Mouse (Mus musculus) lung, postnatal 0 days (tissue): Measurements from ENCODE around the gene Neurog2. TPM values are rescaled to one million over a fixed set of nuclear protein-coding genes. Genes with fewer than 3 reads are reported as not detected.

Experiments used
- ATAC-seq: fragments of 200-750 bp; cut with Nextera tagmentation; 2 replicates; pipeline ENCODE4 v1.8.0; 2017; ENCODE audit warnings: moderate library complexity
- DNase-seq: peaks from one replicate; pipeline ENCODE4 v3.0.0-alpha.2; 2016; ENCODE audit warnings: low spot score
- H3K27ac ChIP-seq: fragments of 300-500 bp; sonication (generic); 2 replicates; pipeline ENCODE4 v1.5.1; 2014; ENCODE audit warnings: antibody characterized with exemption, mild to moderate bottlenecking, low read length, mixed read lengths
- H3K27me3 ChIP-seq: fragments of 300-500 bp; sonication (generic); replicated peaks from 2 replicates; pipeline ENCODE4 v1.6.1; 2014; ENCODE audit warnings: low read length, mixed read lengths; ENCODE audit not compliant: insufficient read depth
- H3K36me3 ChIP-seq: fragments of 300-500 bp; sonication (generic); 2 replicates; pipeline ENCODE4 v1.6.1; 2014; ENCODE audit warnings: low read length, mixed read lengths; ENCODE audit not compliant: insufficient read depth
- H3K4me1 ChIP-seq: fragments of 300-500 bp; sonication (generic); 2 replicates; pipeline ENCODE4 v1.6.1; 2014; ENCODE audit warnings: antibody characterized with exemption, low read depth, low read length, mixed read lengths; ENCODE audit not compliant: insufficient read depth
- H3K4me2 ChIP-seq: fragments of 300-500 bp; sonication (generic); replicated peaks from 2 replicates; pipeline ENCODE4 v1.6.1; 2014; ENCODE audit warnings: low read depth, mild to moderate bottlenecking, low read length, moderate library complexity, mixed read lengths
- H3K4me3 ChIP-seq: fragments of 300-500 bp; sonication (generic); 2 replicates; pipeline ENCODE4 v1.5.1; 2014; ENCODE audit warnings: low read depth, low read length
- H3K9ac ChIP-seq: fragments of 300-500 bp; sonication (generic); replicated peaks from 2 replicates; pipeline ENCODE4 v1.6.1; 2014; ENCODE audit warnings: low read depth, mild to moderate bottlenecking
- H3K9me3 ChIP-seq: fragments of 300-500 bp; sonication (generic); 2 replicates; pipeline ENCODE4 v1.6.1; 2016; ENCODE audit warnings: low read length, mixed read lengths
- CTCF ChIP-seq: IDR thresholded peaks from 2 replicates; pipeline ENCODE4 v1.5.1; 2016; ENCODE audit warnings: antibody characterized with exemption, mild to moderate bottlenecking
- EP300 ChIP-seq: IDR thresholded peaks from 2 replicates; pipeline ENCODE4 v1.6.1; 2016; ENCODE audit warnings: antibody characterized with exemption, mild to moderate bottlenecking, control low read depth
- WGBS: fragments of 180-500 bp; shearing (Covaris S2); extraction: QIAGEN DNeasy Blood & Tissue Kit; methylation state at CpG from one replicate; pipeline ENCODE4 v1.1.7; 2014; 5-methylcytosine and 5-hydroxymethylcytosine counted together
- polyA plus RNA-seq: library from polyadenylated mRNA; unstranded; fragments of >200 nt; fragmentation: Nextera tagmentation; extraction: Ambion mirVana; gene quantifications from 2 replicates; pipeline ENCODE4 v1.2.1, GENCODE M21; 2015

The Neurog2 gene
- polyA plus RNA-seq, 1 experiment from 2014 or later, result not detected

DNA sequence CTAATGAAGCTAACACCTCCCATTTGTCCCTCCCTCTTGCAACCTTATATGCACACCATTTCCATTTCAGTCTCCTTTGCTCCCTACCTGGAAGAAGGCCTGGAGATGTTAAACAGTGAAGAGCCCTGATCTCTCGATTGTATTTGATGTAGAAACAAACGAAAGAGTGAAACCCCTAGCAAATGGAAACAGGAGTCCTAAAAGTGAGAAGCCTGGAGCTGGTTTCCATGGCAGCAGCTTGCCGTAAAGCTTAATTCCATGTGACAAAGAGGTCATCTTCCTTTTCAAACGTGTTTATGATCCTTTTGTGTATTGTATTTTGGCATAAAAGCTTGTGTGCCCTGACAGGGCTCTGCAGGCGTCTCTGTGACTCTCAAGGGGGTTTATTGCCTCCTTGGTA, 9.3 kb downstream of the Neurog2 start:
- ATAC-seq, result no peak

GRCm38 (mm10) chr3:127646156-127646825, 13.4 kb downstream of the Neurog2 start:
- Histone ChIP-seq H3K27me3 (peaks cover 21% of the 10 kb centered on the region; the same call in 1 of the 2 replicates), H3K4me3 (no peak overlapping the region)

More for the DNA sequence above, 9.3 kb downstream of the Neurog2 start:
- TF ChIP-seq EP300 (no peak), CTCF (no peak)
- no peak overlapping the region for H3K4me2 ChIP-seq
- WGBS, result 11% methylated on average over 5 of the region's 5 CpGs
- H3K9ac ChIP-seq, result no peak overlapping the region
- H3K27ac ChIP-seq, result no peak overlapping the region
- H3K4me3 ChIP-seq, result no peak overlapping the region
- peaks cover 53% of the 10 kb centered on the region for H3K27me3 ChIP-seq
- no peaks in the 10 kb centered on the region for H3K36me3 ChIP-seq
- no peaks in the 10 kb centered on the region for H3K4me1 ChIP-seq
- no peaks in the 10 kb centered on the region for H3K9me3 ChIP-seq
- DNase-seq, result no peak

GRCm38 (mm10) chr3:127651742-127652653, 19.1 kb downstream of the Neurog2 start:
- ATAC-seq (no peak), DNase-seq (no peak)
- 54% methylated on average over 7 of the region's 7 CpGs for WGBS
- H3K27ac ChIP-seq, result no peak overlapping the region
- no peaks in the 10 kb centered on the region for H3K27me3 ChIP-seq
- H3K4me2 ChIP-seq, result no peak overlapping the region
- TF ChIP-seq CTCF, result no peak
- TF ChIP-seq EP300, result no peak
- H3K4me3 ChIP-seq, result no peak overlapping the region
- H3K4me1 ChIP-seq, result no peaks in the 10 kb centered on the region
- H3K9ac ChIP-seq, result no peak overlapping the region
- no peaks in the 10 kb centered on the region for H3K36me3 ChIP-seq
- no peaks in the 10 kb centered on the region for H3K9me3 ChIP-seq

More at GRCm38 (mm10) chr3:127646156-127646825, 13.4 kb downstream of the Neurog2 start:
- Histone ChIP-seq H3K9me3 (no peaks in the 10 kb centered on the region), H3K9ac (no peak overlapping the region), H3K4me2 (no peak overlapping the region), H3K27ac (no peak overlapping the region), H3K4me1 (no peaks in the 10 kb centered on the region), H3K36me3 (no peaks in the 10 kb centered on the region)
- no peak for DNase-seq
- 41% methylated on average over 18 of the region's 18 CpGs for WGBS
- no peak for ATAC-seq
- no peak for TF ChIP-seq CTCF
- no peak for TF ChIP-seq EP300

GRCm38 (mm10) chr3:127660712-127661111, 27.8 kb downstream of the Neurog2 start:
- Histone ChIP-seq H3K27ac (no peak overlapping the region), H3K4me1 (no peaks in the 10 kb centered on the region), H3K4me2 (no peak overlapping the region), H3K27me3 (no peaks in the 10 kb centered on the region), H3K9me3 (no peaks in the 10 kb centered on the region), H3K9ac (no peak overlapping the region), H3K36me3 (no peaks in the 10 kb centered on the region), H3K4me3 (no peak overlapping the region)
- DNase-seq (no peak), ATAC-seq (no peak)
- 78% methylated on average over 7 of the region's 7 CpGs for WGBS
- no peak for TF ChIP-seq EP300
- TF ChIP-seq CTCF, result no peak

DNA sequence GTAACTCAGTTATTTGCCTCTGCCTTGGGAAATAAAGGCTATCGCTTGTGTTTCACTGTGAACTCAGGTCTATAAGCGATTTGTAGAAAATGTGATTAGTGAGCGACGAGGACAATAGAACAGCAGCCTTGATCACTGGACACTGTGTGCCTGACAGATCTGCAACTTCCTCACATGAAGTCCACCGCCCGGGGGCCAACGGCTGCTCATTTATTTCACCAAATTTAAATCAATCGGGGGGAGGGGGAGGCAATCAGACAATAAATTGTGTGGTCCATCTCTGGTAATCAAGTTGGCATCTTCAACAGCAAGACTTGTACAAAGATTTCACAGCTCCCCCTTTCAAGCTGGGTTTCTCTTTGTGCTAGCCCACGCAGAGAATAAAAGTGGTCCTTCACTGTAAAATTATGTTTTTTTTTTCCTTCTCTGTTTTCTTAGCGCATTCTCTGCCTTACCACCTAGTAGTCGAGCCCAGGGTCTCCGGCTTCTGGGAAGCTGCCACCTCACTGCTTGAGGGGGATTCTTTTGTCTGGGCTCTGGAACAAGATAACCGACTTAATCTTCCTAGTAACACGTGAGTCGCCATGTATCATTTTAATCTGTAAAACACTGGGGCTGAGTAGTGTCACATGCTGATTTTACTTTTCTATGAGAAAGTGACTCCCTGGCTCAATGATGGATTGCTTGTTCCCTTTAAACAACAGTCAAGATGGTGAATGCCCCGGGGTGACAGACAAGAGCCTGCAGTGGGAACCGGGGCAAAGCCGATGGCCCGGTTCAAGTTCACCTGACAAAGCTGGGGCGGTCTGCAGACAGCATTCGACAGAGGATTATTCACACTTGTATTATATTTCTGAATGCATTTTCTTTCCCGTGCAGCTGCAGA, 29.0 kb downstream of the Neurog2 start:
- WGBS, result 55% methylated on average over 22 of the region's 22 CpGs
- TF ChIP-seq EP300, result no peak
- no peak for TF ChIP-seq CTCF
- ATAC-seq, result no peak
- Histone ChIP-seq H3K27ac (no peak overlapping the region), H3K4me1 (no peaks in the 10 kb centered on the region), H3K4me2 (no peak overlapping the region), H3K36me3 (no peaks in the 10 kb centered on the region), H3K27me3 (no peaks in the 10 kb centered on the region), H3K9ac (no peak overlapping the region), H3K9me3 (no peaks in the 10 kb centered on the region), H3K4me3 (no peak overlapping the region)
- DNase-seq, result no peak

GRCm38 (mm10) chr3:127679703-127680102, 46.8 kb downstream of the Neurog2 start:
- no peaks in the 10 kb centered on the region for H3K4me1 ChIP-seq
- no peak overlapping the region for H3K27ac ChIP-seq
- H3K4me3 ChIP-seq, result no peak overlapping the region
- H3K9ac ChIP-seq, result no peak overlapping the region
- no peak overlapping the region for H3K4me2 ChIP-seq
- 87% methylated on average over 15 of the region's 15 CpGs for WGBS
- H3K9me3 ChIP-seq, result no peaks in the 10 kb centered on the region
- TF ChIP-seq CTCF, result no peak
- TF ChIP-seq EP300, result no peak
- no peaks in the 10 kb centered on the region for H3K27me3 ChIP-seq
- DNase-seq (no peak), ATAC-seq (no peak)
- H3K36me3 ChIP-seq, result no peaks in the 10 kb centered on the region

Other genes with a start within 250 kb of the Neurog2 start
- gene Ank2, start 133.8 kb upstream of the Neurog2 start, polyA plus RNA-seq, result 3.9 and 4.4 TPM in 2 replicates
- 20.5 and 23.1 TPM in 2 replicates for gene Larp7, start 79.8 kb upstream of the Neurog2 start, polyA plus RNA-seq
- gene Zgrf1, start 79.6 kb upstream of the Neurog2 start, polyA plus RNA-seq, result 1.0 and 1.1 TPM in 2 replicates
- gene Alpk1, start 147.4 kb downstream of the Neurog2 start, polyA plus RNA-seq, result 0.76 and 0.82 TPM in 2 replicates
- gene Tifa, start 156.7 kb downstream of the Neurog2 start, polyA plus RNA-seq, result 6.3 and 7.1 TPM in 2 replicates
- gene Ap1ar, start 204.4 kb downstream of the Neurog2 start, polyA plus RNA-seq, result 24.7 and 25.7 TPM in 2 replicates